Mouse (Mus musculus) CH12.LX (cell line): Measurements from ENCODE around the gene Tm4sf1. TPM values are rescaled to one million over a fixed set of nuclear protein-coding genes. Genes with fewer than 3 reads are reported as not detected.

Experiments used
- DNase-seq: peaks from one replicate; pipeline ENCODE4 v3.0.0-alpha.2; 2013; ENCODE audit errors: extremely low read depth
- H3K27ac ChIP-seq: 2 replicates; pipeline ENCODE4 v1.5.1; 2012; ENCODE audit warnings: low read depth, mild to moderate bottlenecking, control low read depth, moderate library complexity; ENCODE audit not compliant: insufficient read depth
- H3K27me3 ChIP-seq: replicated peaks from 2 replicates; pipeline ENCODE3; 2012; ENCODE audit warnings: inconsistent platforms
- H3K36me3 ChIP-seq, 2 experiments: replicated peaks in 1 of 2; 2 replicates each; pipeline versions ENCODE3 to v1.6.1; 2012; ENCODE audit warnings: inconsistent platforms in 1 of 2, low read length in 1 of 2, mild to moderate bottlenecking in 1 of 2, mixed read lengths in 1 of 2, moderate library complexity in 1 of 2; ENCODE audit not compliant: control insufficient read depth in 1 of 2, insufficient read depth in 1 of 2
- H3K4me1 ChIP-seq, 2 experiments: 2 replicates each; pipeline ENCODE4 v1.6.1; 2012; ENCODE audit warnings: inconsistent platforms in 1 of 2, moderate library complexity in 1 of 2; ENCODE audit not compliant: insufficient read depth in 2 of 2, control insufficient read depth in 1 of 2
- H3K4me2 ChIP-seq: 2 replicates; pipeline ENCODE4 v1.6.1; 2012; ENCODE audit warnings: low read depth, mild to moderate bottlenecking, control low read depth; ENCODE audit not compliant: poor library complexity, insufficient read depth, severe bottlenecking
- H3K4me3 ChIP-seq, 3 experiments: fragments of 150-350 bp in 1 of 3; sonication (generic) in 1 of 3; replicated peaks in 1 of 3; 2 replicates each; pipeline versions ENCODE3 to v1.5.1; 2011 to 2012; ENCODE audit warnings: low read depth in 2 of 3, low read length in 2 of 3, mild to moderate bottlenecking in 2 of 3, moderate library complexity in 2 of 3, control low read depth in 1 of 3, improper control_type of control experiment in 1 of 3, inconsistent platforms in 1 of 3, mixed read lengths in 1 of 3; ENCODE audit not compliant: poor library complexity in 1 of 3
- H3K79me2 ChIP-seq: replicated peaks from 2 replicates; pipeline ENCODE4 v1.6.1; 2012; ENCODE audit warnings: mild to moderate bottlenecking, moderate library complexity; ENCODE audit not compliant: control insufficient read depth, poor library complexity, insufficient read depth, severe bottlenecking; ENCODE audit errors: extremely low read depth
- H3K9ac ChIP-seq: 2 replicates; pipeline ENCODE4 v1.6.1; 2012; ENCODE audit warnings: low read depth, mild to moderate bottlenecking, control low read depth, moderate library complexity; ENCODE audit not compliant: insufficient read depth
- H3K9me3 ChIP-seq: replicated peaks from 2 replicates; pipeline ENCODE3; 2012; ENCODE audit warnings: low read length, inconsistent platforms, mixed read lengths
- BHLHE40 ChIP-seq: IDR thresholded peaks from 2 replicates; pipeline ENCODE4 v1.6.1; 2011; ENCODE audit warnings: mild to moderate bottlenecking, low read depth, low read length, improper control_type of control experiment
- CHD2 ChIP-seq: IDR thresholded peaks from 2 replicates; pipeline ENCODE4 v1.6.1; 2011; ENCODE audit warnings: low read length, improper control_type of control experiment
- E2F4 ChIP-seq: IDR thresholded peaks from 2 replicates; pipeline ENCODE4 v1.6.1; 2011; ENCODE audit warnings: low read depth, low read length, improper control_type of control experiment; ENCODE audit not compliant: insufficient replicate concordance
- ELF1 ChIP-seq: IDR thresholded peaks from 2 replicates; pipeline ENCODE4 v1.6.1; 2014; ENCODE audit warnings: low read depth, mild to moderate bottlenecking, inconsistent platforms, low read length, improper control_type of control experiment
- EP300 ChIP-seq: IDR thresholded peaks from 2 replicates; pipeline ENCODE4 v1.6.1; 2011; ENCODE audit warnings: low read length, improper control_type of control experiment
- ETS1 ChIP-seq: conservative IDR thresholded peaks from 2 replicates; pipeline ENCODE4 v1.6.1; 2012; ENCODE audit warnings: low read depth, mild to moderate bottlenecking, inconsistent platforms, low read length, improper control_type of control experiment, moderate library complexity
- GABPA ChIP-seq: IDR thresholded peaks from 2 replicates; pipeline ENCODE4 v1.6.1; 2012; ENCODE audit warnings: low read depth, low read length, improper control_type of control experiment, inconsistent platforms; ENCODE audit not compliant: insufficient replicate concordance
- HCFC1 ChIP-seq: IDR thresholded peaks from 2 replicates; pipeline ENCODE4 v1.6.1; 2012; ENCODE audit warnings: low read depth, mild to moderate bottlenecking, inconsistent platforms, low read length, improper control_type of control experiment
- JUND ChIP-seq: conservative IDR thresholded peaks from 2 replicates; pipeline ENCODE4 v1.6.1; 2011; ENCODE audit warnings: low read depth, low read length, improper control_type of control experiment
- KAT2A ChIP-seq: IDR thresholded peaks from 2 replicates; pipeline ENCODE4 v1.6.1; 2012; ENCODE audit warnings: low read length, improper control_type of control experiment, inconsistent platforms; ENCODE audit not compliant: insufficient replicate concordance
- MAFK ChIP-seq: IDR thresholded peaks from 2 replicates; pipeline ENCODE4 v1.6.1; 2011; ENCODE audit warnings: low read length, improper control_type of control experiment; ENCODE audit not compliant: insufficient replicate concordance
- MAX ChIP-seq: IDR thresholded peaks from 2 replicates; pipeline ENCODE4 v1.6.1; 2011; ENCODE audit warnings: low read length, improper control_type of control experiment
- MEF2A ChIP-seq: IDR thresholded peaks from 2 replicates; pipeline ENCODE4 v1.6.1; 2014; ENCODE audit warnings: low read depth, mild to moderate bottlenecking, inconsistent platforms, low read length, improper control_type of control experiment, borderline replicate concordance
- MXI1 ChIP-seq: IDR thresholded peaks from 2 replicates; pipeline ENCODE4 v1.6.1; 2011; ENCODE audit warnings: mild to moderate bottlenecking, low read depth, low read length, improper control_type of control experiment
- MYC ChIP-seq: IDR thresholded peaks from 2 replicates; pipeline ENCODE4 v1.6.1; 2011; ENCODE audit warnings: low read depth, mild to moderate bottlenecking, improper control_type of control experiment, low read length
- NELFE ChIP-seq: IDR thresholded peaks from 2 replicates; pipeline ENCODE4 v1.6.1; 2011; ENCODE audit warnings: low read depth, low read length, improper control_type of control experiment
- PAX5 ChIP-seq: IDR thresholded peaks from 2 replicates; pipeline ENCODE4 v1.6.1; 2012; ENCODE audit warnings: low read length, inconsistent platforms, mixed read lengths
- POLR2AphosphoS2 ChIP-seq: IDR thresholded peaks from 2 replicates; pipeline ENCODE4 v1.6.1; 2011; ENCODE audit warnings: low read depth, low read length, improper control_type of control experiment
- RAD21 ChIP-seq: IDR thresholded peaks from 2 replicates; pipeline ENCODE4 v1.6.1; 2011; ENCODE audit warnings: low read depth, mild to moderate bottlenecking, low read length, improper control_type of control experiment, moderate library complexity
- SMC3 ChIP-seq: IDR thresholded peaks from 2 replicates; pipeline ENCODE4 v1.6.1; 2011; ENCODE audit warnings: low read depth, low read length, improper control_type of control experiment
- TBP ChIP-seq: conservative IDR thresholded peaks from 2 replicates; pipeline ENCODE4 v1.6.1; 2011; ENCODE audit warnings: low read depth, low read length, improper control_type of control experiment
- USF2 ChIP-seq: conservative IDR thresholded peaks from 2 replicates; pipeline ENCODE4 v1.6.1; 2011; ENCODE audit warnings: low read depth, low read length, improper control_type of control experiment
- ZKSCAN1 ChIP-seq: IDR thresholded peaks from 2 replicates; pipeline ENCODE4 v1.6.1; 2012; ENCODE audit warnings: low read depth, inconsistent platforms, low read length, improper control_type of control experiment, borderline replicate concordance
- ZMIZ1 ChIP-seq: IDR thresholded peaks from 2 replicates; pipeline ENCODE4 v1.6.1; 2012; ENCODE audit warnings: low read depth, mild to moderate bottlenecking, inconsistent platforms, low read length, improper control_type of control experiment
- dilution Hi-C: fragments of 300-500 bp; cut with MboI; formaldehyde crosslinking; loops from 2 replicates; pipeline ENCODE4 v1.14.3; 2020; ENCODE audit warnings: low sequenced_read_pairs; ENCODE audit not compliant: extremely low pct_unique_long_range_greater_than_20kb, extremely low pct_ligation_motif_present
- in situ Hi-C: fragments of 300-500 bp; cut with MboI; formaldehyde crosslinking; loops from 3 replicates; pipeline ENCODE4 v1.14.3; 2019; ENCODE audit warnings: low sequenced_read_pairs, low pct_ligation_motif_present, low pct_unique_long_range_greater_than_20kb, mixed read lengths
- polyA plus RNA-seq: library from polyadenylated mRNA; unstranded; fragments of >175 nt; gene quantifications from 2 replicates; pipeline ENCODE4 v1.2.1, GENCODE M21; 2012; ENCODE audit warnings: low read depth; ENCODE audit not compliant: insufficient read length
- total RNA-seq, 2 experiments: library from RNA; depleted of rRNA; stranded (reverse); fragments of 300-350 nt in 1 of 2; fragments of >200 nt in 1 of 2; gene quantifications; 2 replicates each; pipeline ENCODE4 v1.2.3; 2012 to 2014

Gene Tm4sf1
- total and polyA plus RNA-seq, 3 experiments, result not detected

DNA sequence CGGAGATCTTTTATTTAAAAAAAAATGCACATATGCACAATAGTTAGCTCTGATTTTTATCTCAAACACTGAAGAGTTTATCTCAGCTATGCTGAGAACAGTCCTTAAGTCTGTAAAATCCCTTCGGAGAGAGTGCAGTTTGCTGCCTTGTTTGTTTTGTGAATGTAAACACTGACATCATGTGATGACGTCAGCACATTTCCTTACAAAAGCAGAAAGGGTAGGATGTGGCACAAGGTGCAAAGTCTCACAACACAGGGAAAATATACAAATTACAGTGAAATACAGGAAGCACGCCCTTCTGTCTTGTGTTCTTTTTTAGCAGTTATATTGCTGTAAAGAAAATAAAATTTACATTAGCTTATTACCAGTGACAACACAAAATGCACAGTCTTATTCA, 14.3 kb downstream of the Tm4sf1 start:
- Histone ChIP-seq H3K4me1 (peaks cover 2 to 10% of the 10 kb centered on the region in 2 experiments; a peak in 3 of 4 replicates), H3K9ac (no peak overlapping the region), H3K9me3 (no peaks in the 10 kb centered on the region), H3K4me3 (no peak overlapping the region), H3K36me3 (no peaks in the 10 kb centered on the region), H3K27ac (no peak overlapping the region), H3K4me2 (no peak overlapping the region), H3K27me3 (no peaks in the 10 kb centered on the region), H3K79me2 (no peaks in the 10 kb centered on the region)
- dilution Hi-C loops (no loop called here), in situ Hi-C loops (no loop called here)
- no peak for DNase-seq
- TF ChIP-seq MAFK, result peak; percentile 46; the same call in 1 of the 2 replicates
- TF ChIP-seq MEF2A, result no peak
- no peak for TF ChIP-seq HCFC1
- TF ChIP-seq GABPA, result no peak
- TF ChIP-seq ZKSCAN1, result no peak

GRCm38 (mm10) chr3:57278225-57278624, 23.6 kb downstream of the Tm4sf1 start:
- Histone ChIP-seq H3K9ac (no peak overlapping the region), H3K27me3 (no peaks in the 10 kb centered on the region), H3K27ac (no peak overlapping the region), H3K36me3 (no peaks in the 10 kb centered on the region), H3K9me3 (no peaks in the 10 kb centered on the region), H3K4me1 (peaks cover 0 to 2% of the 10 kb centered on the region in 2 experiments; a peak in 1 of 4 replicates), H3K4me3 (no peak overlapping the region), H3K4me2 (no peak overlapping the region), H3K79me2 (no peaks in the 10 kb centered on the region)
- dilution Hi-C loops (no loop called here), in situ Hi-C loops (no loop called here)
- no peak for DNase-seq
- TF ChIP-seq TBP (no peak), ETS1 (no peak), KAT2A (no peak), RAD21 (no peak), ZMIZ1 (no peak), MAX (no peak), PAX5 (no peak)

DNA sequence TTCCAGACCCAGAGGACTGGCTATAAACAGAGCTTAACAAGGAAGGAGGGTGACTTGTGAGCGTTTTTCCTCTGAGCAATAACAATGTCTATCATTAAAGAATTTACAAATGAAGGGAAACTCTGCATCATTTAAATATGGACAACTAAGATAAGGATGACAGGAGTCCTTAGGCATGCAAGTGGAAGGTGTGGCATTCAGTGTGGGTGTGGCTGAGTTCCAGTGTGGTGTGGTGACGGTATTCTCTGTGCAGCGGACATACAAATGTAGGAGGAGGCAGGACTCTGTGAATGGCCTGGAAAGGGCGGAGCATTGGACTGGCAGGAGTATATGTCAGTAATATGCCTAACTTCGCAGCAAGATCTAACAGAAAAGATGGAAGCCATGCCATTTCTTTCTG, 24.3 kb downstream of the Tm4sf1 start:
- Histone ChIP-seq H3K27me3 (no peaks in the 10 kb centered on the region), H3K9ac (no peak overlapping the region), H3K27ac (no peak overlapping the region), H3K79me2 (no peaks in the 10 kb centered on the region), H3K36me3 (no peaks in the 10 kb centered on the region), H3K9me3 (no peaks in the 10 kb centered on the region), H3K4me3 (no peak overlapping the region), H3K4me1 (peaks cover 0 to 2% of the 10 kb centered on the region in 2 experiments; a peak in 1 of 4 replicates)
- dilution Hi-C loops, result no loop called here
- no peak for TF ChIP-seq EP300
- TF ChIP-seq MYC, result no peak
- no peak for TF ChIP-seq HCFC1
- no peak for TF ChIP-seq KAT2A
- no peak for TF ChIP-seq MXI1
- no peak for TF ChIP-seq USF2
- no peak for TF ChIP-seq BHLHE40
- TF ChIP-seq ELF1, result no peak
- TF ChIP-seq E2F4, result no peak
- TF ChIP-seq JUND, result no peak
- no peak for TF ChIP-seq CHD2
- TF ChIP-seq SMC3, result no peak
- no peak for TF ChIP-seq NELFE
- no peak for TF ChIP-seq POLR2AphosphoS2
- TF ChIP-seq, all 38 proteins: peak for 0
- in situ Hi-C loops, result no loop called here
- H3K4me2 ChIP-seq, result peak overlapping the region; percentile 15; the same call in 1 of the 2 replicates
- DNase-seq, result no peak
